Mouse (Mus musculus): ENCODE measurements around the gene Nfatc3. TPM values are rescaled to one million over a fixed set of nuclear protein-coding genes. Genes with fewer than 3 reads are reported as not detected.

The Nfatc3 gene
- total RNA-seq, 2 experiments from 2014 or later, result 17.4 to 20.5 TPM

- DNase-seq, result no peak
These were observed 67.4 kb downstream of the Nfatc3 start for GRCm38 (mm10) chr8:106126055-106126454.

DNA sequence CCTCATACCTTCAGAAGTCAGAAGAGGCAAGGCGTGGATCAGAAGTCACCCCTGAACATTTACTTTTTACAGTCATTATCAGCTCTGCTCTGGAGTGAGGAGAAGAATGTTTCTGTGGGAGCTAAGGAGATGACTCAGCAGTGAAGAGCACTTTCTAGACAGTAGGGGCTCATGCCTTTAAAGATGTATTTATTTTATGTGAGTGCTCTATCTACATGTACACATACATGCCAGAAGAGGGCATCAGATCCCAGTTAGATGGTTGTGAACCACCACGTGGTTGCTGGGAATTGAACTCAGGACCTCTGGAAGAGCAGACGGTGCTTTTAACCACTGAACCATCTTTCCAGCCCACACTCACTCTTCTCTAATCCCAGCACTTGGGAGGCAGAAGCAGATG lies 68.4 kb downstream of the Nfatc3 start:
- DNase-seq, result no peak

DNA sequence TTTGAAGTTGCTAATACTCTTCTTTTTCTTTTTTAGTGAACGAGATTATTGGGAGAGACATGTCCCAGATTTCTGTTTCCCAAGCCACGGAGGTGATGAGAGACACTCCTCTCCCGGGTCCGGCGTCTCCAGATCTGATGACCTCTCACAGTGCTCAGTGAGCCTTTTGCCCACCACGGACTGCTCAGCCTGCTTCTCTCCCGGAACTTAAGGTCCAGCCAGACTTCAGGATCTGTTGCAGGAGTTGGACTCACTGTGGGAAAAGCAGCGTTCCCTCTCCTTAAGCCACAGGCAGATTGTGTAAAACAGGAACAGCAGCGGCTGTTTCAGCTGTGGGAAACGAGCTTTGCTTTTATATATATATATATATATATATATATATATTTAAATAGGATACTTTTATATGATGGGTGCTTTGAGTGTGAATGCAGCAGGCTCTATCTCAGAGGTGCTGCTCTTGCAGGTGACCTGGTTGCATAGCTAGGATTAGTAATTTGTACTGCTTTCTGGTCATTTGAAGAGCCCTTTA lies 69.3 kb downstream of the Nfatc3 start:
- peak in 1 of 2 experiments; percentile 26 for DNase-seq

DNA sequence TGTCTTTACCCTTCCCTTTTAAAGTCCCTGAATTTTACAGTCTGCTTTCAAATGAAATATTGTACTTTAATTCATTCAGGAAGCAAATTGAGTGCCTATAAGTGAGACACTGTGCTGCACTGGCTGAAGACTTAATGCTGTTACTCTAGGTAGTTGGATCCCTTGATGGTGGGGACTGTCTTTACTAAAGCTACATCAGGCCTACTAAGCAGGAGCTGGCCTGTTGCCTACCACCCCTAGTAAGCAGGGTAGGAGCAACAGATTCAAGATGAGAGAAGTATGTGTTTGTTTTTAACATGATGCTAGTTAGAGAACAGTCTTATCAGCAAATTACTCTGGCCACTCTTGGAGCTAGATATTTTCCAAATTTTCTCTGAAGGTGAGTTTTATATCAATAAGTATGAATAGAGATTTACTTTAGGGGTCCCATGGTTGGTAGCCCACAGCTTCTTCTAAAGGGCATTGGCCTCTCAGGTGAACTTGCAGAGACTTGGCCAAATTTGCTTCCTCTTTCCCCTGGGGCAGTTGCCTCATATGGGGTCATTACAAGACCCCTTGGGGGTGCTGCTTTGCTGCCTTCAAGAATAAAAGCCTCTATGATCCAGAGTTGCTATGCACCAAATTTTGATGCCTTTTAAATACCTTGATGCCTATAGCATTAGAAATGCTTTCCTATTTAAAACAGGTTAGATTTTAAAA lies 70.7 kb downstream of the Nfatc3 start:
- no peak for DNase-seq

DNA sequence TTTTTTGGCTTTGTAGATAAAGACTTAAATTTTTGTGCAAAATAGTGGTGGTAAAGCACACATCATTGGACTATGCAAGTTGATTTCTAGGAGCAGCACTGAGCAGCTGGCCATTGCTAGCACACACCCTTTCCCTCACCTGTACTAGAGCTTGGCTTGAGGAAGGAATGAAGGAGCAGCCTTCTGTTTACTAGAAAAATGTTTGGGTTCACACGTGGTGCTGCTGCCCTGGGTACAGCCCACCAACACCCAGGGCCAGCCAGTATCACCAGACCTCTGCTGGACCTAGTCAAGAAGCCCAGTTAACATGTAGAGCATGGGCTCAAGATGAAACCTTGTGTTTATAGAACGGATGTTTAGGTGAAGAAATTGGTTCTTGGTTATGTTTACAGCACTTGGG lies 71.4 kb downstream of the Nfatc3 start:
- DNase-seq, result no peak

GRCm38 (mm10) chr8:106130505-106130904 lies 71.9 kb downstream of the Nfatc3 start:
- DNase-seq, result no peak

DNA sequence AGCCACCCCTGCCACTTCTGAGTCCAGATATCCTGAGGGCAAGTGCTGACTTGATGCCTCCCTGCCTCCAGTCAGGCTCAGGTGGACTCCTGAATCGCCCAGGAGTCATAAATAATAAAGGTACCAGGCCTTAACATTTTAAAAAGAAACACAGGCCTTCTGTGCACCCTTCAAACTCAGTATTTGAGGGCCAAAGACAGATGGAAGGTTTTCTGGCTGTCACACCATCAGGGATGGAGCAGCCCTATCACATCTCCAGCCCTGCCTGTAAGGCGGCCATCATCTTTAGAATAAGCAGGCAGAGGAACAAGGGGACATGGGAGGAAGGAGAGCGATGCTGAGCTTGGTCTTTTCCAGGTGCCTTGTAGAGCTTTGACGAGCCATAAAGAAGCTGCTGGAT lies 72.4 kb downstream of the Nfatc3 start:
- no peak for DNase-seq

DNA sequence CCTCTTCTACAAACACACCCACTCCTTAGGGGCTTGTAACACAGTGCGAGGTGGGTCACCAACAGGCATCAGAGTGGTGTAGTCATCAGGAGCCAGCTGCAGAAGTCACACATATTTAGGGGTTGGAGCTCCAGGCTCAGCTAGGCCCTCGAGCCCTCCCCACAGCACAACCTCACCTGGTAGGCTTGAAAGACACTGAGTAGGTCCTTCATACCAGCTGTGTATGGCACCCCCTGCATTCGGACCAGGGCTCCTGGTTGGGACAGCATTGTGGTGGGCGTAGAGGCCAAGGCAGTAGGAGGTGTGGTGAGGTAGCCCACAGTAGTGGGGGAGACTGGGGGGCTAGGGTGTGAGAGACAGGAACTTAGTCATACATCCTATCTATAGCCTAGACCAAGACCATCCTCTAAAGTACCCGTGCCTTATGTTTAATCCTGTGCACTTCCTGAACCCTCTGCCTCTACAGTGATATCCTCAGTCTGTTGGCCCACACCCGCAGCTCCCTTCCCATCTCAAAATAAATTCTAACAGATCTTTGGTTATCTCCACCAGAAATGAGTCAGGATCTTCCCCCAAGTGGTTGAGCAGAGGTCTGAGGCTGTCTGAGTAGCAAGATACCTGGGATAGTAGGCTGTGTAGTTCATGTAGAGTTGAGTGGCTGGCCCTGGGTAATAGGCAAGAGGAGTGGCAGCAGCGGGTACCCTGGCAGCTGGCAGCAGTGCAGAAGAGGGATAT lies 73.0 kb downstream of the Nfatc3 start:
- DNase-seq, result no peak

GRCm38 (mm10) chr8:106132356-106132755 lies 73.7 kb downstream of the Nfatc3 start:
- DNase-seq, result no peak

DNA sequence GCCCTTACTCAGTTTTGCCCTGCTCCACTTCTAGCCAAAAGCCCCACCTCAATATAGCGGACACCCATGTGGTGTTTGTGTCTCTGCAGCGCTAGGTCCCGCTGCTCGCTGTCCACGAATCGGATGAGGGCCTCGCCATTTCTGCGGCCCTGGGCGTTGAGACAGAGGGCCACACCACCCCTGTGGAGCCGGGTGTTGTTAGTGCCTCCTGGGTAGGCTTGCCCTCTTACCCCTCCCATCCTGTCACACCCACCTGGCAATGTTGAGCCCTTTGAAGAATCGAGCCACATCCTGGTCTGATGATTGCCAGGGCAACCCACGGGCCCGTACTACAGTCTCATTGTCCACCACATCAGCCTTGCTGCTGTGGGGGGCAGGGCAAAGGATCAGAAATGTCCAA lies 74.9 kb downstream of the Nfatc3 start:
- no peak for DNase-seq

DNA sequence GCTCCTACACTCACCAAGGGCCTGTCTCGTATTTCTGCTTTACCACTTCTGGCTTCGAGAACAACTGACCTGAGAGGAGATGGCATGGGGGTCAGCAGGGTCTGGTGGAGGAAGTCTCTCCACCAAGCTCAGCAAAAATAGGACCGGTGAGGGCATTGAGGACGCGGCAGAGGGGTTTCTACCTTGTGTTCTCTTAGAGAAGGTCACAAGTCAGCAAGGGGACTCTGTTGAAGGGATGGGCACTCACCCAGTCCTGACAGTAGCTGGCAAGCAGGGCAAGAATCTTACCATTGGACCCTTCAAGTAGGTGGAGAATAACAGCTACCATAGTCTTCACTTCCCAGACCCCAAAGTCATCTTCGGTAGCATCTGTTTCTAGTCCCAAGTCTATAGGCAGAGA lies 75.3 kb downstream of the Nfatc3 start:
- no peak for DNase-seq

GRCm38 (mm10) chr8:106134751-106135571 lies 76.3 kb downstream of the Nfatc3 start:
- DNase-seq, result no peak

DNA sequence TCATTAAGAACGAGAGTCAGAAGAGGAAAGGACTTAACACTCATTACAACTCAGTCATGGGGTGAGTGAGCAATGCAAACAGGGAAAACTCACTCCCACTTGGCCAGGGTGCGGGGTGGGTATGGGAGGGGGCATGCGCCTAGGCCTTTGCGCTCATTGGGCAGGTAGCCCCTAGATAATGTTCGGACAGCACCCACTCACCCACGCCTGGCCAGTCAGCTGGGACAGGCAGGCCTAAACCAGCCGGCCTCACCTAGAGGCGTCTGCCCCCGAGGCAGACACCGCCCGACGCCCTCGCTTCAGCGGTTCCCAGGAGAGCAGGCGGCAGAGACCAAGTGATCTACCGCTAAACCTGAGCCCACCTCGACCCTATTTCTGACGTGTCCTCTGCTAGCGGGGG lies 77.0 kb downstream of the Nfatc3 start:
- no peak for DNase-seq

DNA sequence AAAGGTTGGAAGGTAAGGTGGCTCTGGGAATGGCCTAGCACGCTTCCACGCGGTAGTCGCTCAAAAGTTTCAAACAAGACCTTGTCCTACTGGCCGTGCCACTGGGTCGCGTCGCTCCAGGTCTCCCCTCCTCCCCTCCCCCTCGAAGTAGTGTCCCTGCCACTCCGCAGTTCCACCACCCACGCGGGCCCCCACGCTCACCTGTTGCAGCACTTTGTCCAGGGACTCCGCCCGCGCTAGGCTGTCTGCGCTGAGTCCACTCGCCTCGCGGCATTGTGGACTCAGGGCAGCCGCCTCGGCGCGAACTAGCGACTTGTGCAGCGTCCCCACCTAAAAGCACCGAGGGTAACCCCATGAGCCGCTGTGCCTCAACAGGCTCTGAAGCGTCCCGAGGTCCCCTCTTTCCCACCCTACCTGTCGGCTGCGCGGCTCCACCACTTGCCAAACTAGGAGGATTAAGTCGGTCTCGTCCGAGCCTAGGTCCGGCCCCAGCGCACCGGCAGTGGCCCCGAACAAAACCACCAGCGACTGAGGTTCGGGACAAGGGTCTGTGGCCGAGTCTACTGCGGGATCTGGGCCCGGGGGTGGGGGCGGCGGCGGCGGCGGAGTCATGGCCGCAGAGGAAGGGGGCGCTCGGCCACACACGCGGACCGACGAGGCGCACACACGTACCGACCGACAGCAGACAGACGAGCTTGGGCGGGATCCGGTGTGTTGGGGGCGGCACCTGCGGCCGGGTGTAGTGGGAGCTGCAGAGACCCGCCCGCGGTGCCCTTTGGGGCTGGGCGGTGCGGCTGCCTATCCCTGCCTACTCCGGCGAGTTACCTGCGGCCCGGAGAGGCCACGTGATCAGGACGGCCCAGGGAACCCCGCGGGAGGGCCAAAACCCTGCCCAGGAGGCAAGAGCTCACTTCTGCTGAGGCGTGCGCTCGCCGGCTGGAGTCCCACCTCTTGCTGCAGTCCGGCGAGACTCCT lies 77.8 kb downstream of the Nfatc3 start, which contains the start of gene Esrp2:
Gene Esrp2, minus strand, starts transcription at position 819 of the 975 bp plus-strand sequence.
- peak; percentile 54 to 56 for DNase-seq

GRCm38 (mm10) chr8:106137218-106137905 lies 78.7 kb downstream of the Nfatc3 start:
- DNase-seq, result no peak

DNA sequence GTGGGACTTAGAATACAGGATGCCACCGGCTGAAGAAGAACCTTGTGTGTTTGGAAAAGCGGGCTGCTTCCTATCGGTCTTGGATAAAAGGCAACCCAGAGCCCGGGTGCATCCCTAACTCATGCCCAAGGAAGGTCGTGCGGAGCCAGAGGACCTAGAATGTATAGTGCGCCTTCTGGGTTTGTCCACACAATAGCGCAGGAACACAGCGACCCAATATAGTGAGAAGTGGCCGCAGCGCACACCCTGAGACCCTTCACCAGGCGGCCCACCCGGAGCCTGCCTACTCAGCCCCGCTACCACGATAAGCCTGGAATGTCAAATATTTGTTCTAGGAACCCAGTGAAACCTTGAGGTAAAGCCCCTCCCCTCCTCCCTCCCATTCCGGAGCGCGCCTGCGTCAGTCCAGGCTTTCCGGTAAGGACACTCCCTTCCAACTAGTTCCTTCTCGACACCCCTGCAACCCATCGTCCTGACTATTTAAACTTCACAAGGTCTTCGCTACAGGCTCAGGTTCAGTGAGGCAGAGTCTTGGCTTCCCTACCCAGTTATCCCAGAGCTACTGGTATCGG lies 79.4 kb downstream of the Nfatc3 start:
- peak; percentile 84 to 85 for DNase-seq

DNA sequence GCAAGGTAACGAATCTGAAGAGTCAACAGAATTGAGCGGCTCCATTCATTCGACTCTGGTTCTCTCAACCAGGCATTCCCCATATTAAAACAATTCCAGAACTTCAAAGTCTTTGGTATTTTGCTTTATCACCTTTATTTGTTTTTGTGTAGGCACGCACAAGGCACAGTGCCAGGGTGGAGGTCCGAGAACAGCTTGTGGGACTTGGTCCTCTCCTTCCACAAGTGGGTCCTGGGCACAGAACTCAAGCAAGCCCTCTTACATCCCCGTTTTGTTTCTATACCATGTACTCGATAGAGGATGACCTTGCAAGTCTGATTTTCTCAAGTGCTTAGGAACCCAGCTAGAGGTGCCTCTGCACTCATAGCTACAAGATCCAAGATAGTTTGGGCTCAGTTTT lies 80.0 kb downstream of the Nfatc3 start:
- no peak for DNase-seq

- DNase-seq, result no peak
These were observed 81.6 kb downstream of the Nfatc3 start for GRCm38 (mm10) chr8:106140191-106140590.

DNA sequence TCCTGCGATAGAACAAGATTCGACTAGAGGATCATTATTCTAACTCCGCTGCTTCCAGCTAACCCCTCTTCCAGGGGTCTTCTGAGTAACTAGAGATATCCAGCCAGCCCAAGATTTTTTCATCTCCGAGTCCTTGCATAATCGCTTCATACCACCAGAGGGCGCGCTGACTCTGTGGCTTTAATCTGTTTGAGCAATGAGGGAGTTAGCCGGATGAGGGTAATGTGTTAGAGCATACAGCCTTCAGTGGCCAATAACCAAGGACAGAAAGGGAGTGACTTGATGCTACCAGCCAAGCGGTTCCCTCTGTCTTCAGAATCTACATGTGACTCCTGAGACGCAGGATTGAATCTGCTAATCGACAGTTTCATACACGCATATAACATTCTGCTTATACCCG lies 82.1 kb downstream of the Nfatc3 start:
- DNase-seq, result peak; percentile 79 to 94

DNA sequence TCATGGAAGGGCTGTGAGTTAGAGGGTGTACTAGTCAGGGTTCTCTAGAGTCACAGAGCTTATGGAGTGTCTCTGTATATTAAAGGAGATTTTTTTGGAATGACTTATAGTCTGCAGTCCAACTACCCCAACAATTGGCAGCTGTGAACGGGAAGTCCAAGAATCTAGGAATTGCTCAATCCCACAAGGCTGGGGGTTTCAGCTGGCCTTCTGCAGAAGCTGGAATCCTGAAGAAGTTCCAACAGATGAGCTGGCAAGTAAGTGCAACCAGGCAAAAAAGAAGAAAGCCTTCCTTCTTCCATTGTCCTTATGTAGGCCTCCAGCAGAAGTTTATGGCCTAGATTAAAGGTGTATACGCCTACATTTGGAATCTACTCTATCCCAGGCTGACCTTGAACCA lies 86.7 kb downstream of the Nfatc3 start:
- DNase-seq, result peak; percentile 42 to 74
